Mouse (Mus musculus) stomach, postnatal 0 days (tissue): ENCODE measurements around the gene Foxa3. TPM values are rescaled to one million over a fixed set of nuclear protein-coding genes. Genes with fewer than 3 reads are reported as not detected.

Experiments used
- ATAC-seq: fragments of 200-750 bp; cut with Nextera tagmentation; 2 replicates; pipeline ENCODE4 v1.8.0; 2017; ENCODE audit not compliant: low FRiP score, low TSS enrichment
- DNase-seq: peaks from one replicate; pipeline ENCODE4 v3.0.0-alpha.2; 2016; ENCODE audit warnings: low spot score
- H3K27ac ChIP-seq: fragments of 300-500 bp; sonication (generic); replicated peaks from 2 replicates; pipeline ENCODE4 v1.5.1; 2014; ENCODE audit warnings: mild to moderate bottlenecking, control low read depth
- H3K27me3 ChIP-seq: fragments of 300-500 bp; sonication (generic); 2 replicates; pipeline ENCODE4 v1.6.1; 2014; ENCODE audit warnings: low read length; ENCODE audit not compliant: control insufficient read depth, insufficient read depth
- H3K36me3 ChIP-seq: fragments of 300-500 bp; sonication (generic); 2 replicates; pipeline ENCODE4 v1.6.1; 2014; ENCODE audit warnings: low read length, mixed read lengths; ENCODE audit not compliant: control insufficient read depth, insufficient read depth
- H3K4me1 ChIP-seq: fragments of 300-500 bp; sonication (generic); replicated peaks from 2 replicates; pipeline ENCODE4 v1.6.1; 2014; ENCODE audit warnings: antibody characterized with exemption; ENCODE audit not compliant: control insufficient read depth, insufficient read depth
- H3K4me2 ChIP-seq: fragments of 300-500 bp; sonication (generic); replicated peaks from 2 replicates; pipeline ENCODE4 v1.6.1; 2014; ENCODE audit warnings: low read depth, mild to moderate bottlenecking, control low read depth, moderate library complexity
- H3K4me3 ChIP-seq: fragments of 300-500 bp; sonication (generic); 2 replicates; pipeline ENCODE4 v1.5.1; 2014; ENCODE audit warnings: low read depth, low read length, control low read depth
- H3K9ac ChIP-seq: fragments of 300-500 bp; sonication (generic); 2 replicates; pipeline ENCODE4 v1.6.1; 2014; ENCODE audit warnings: mild to moderate bottlenecking, low read length, control low read depth, mixed read lengths
- H3K9me3 ChIP-seq: fragments of 300-500 bp; sonication (generic); 2 replicates; pipeline ENCODE4 v1.6.1; 2016; ENCODE audit warnings: low read length; ENCODE audit not compliant: control insufficient read depth
- CTCF ChIP-seq: IDR thresholded peaks from 2 replicates; pipeline ENCODE4 v1.5.1; 2016; ENCODE audit warnings: antibody characterized with exemption, low read depth, mild to moderate bottlenecking, moderate library complexity
- EP300 ChIP-seq: optimal IDR thresholded peaks from 2 replicates; pipeline ENCODE3; 2016; ENCODE audit warnings: antibody characterized with exemption
- WGBS: fragments of 180-500 bp; shearing (Covaris S2); extraction: QIAGEN DNeasy Blood & Tissue Kit; methylation state at CpG from one replicate; pipeline ENCODE4 v1.1.7; 2014; 5-methylcytosine and 5-hydroxymethylcytosine counted together
- polyA plus RNA-seq: library from polyadenylated mRNA; unstranded; fragments of >200 nt; fragmentation: Nextera tagmentation; extraction: Ambion mirVana; gene quantifications from 2 replicates; pipeline ENCODE4 v1.2.1, GENCODE M21; 2015

Foxa3 gene
- polyA plus RNA-seq, 1 experiment from 2014 or later, result 39.2 TPM

DNA sequence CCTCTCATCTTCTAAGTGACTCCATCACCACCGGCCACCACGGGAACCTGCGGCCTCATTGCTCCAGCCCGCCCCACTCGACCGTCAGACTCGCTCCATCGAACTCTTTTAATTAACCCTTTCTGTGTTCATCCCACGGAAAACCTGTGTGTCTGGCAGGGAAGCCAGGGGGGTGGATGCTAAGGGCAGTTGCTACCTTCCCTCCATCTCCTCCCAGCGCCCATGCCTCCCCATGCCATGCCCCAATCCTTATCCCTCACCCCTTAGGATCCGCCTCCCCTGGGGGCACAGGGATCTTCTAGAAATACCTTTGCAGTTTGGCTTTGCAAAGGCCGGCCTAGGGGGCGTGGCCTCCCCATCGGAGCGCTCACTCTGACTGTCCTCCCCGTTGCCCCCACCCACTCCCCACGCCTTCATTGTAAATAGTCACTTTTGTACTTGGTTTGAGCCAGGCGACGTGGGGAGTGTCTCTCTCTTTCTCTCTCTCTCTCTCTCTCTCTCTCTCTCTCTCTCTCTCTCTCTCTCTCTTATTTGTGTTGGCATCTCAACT lies 60.0 kb downstream of the Foxa3 start:
- ATAC-seq, result no peak
- H3K4me2 ChIP-seq, result no peak overlapping the region
- H3K27me3 ChIP-seq, result peaks cover 4% of the 10 kb centered on the region; the same call in 1 of the 2 replicates
- no peak overlapping the region for H3K27ac ChIP-seq
- 2% methylated on average over 19 of the region's 19 CpGs for WGBS
- H3K9ac ChIP-seq, result no peak overlapping the region
- H3K36me3 ChIP-seq, result no peaks in the 10 kb centered on the region
- DNase-seq, result no peak
- no peaks in the 10 kb centered on the region for H3K4me1 ChIP-seq
- H3K9me3 ChIP-seq, result no peaks in the 10 kb centered on the region
- no peak for TF ChIP-seq CTCF
- TF ChIP-seq EP300, result no peak
- H3K4me3 ChIP-seq, result no peak overlapping the region

Other genes starting within 250 kb of the Foxa3 start
- gene Psg19, start 225.0 kb downstream of the Foxa3 start, polyA plus RNA-seq, result not detected in 2 replicates
- 0.06 and 0.08 TPM in 2 replicates for gene Psg17, start 201.9 kb downstream of the Foxa3 start, polyA plus RNA-seq
- 1.3 and 1.4 TPM in 2 replicates for gene Mill2, start 183.6 kb downstream of the Foxa3 start, polyA plus RNA-seq
- gene Pglyrp1, start 152.2 kb downstream of the Foxa3 start, polyA plus RNA-seq, result 103 and 110 TPM in 2 replicates
- gene Ccdc61, start 113.1 kb downstream of the Foxa3 start, polyA plus RNA-seq, result 15.4 and 19.1 TPM in 2 replicates
- gene Nova2, start 97.7 kb downstream of the Foxa3 start, polyA plus RNA-seq, result 0.18 and 0.22 TPM in 2 replicates
- gene Nanos2, start 36.1 kb downstream of the Foxa3 start, polyA plus RNA-seq, result not detected in 2 replicates
- 1.3 and 1.4 TPM in 2 replicates for gene Mypop, start 32.3 kb downstream of the Foxa3 start, polyA plus RNA-seq
- gene Irf2bp1, start 19.5 kb downstream of the Foxa3 start, polyA plus RNA-seq, result 9.8 and 12.0 TPM in 2 replicates
- gene Sympk, start 839 bp upstream of the Foxa3 start, polyA plus RNA-seq, result 9.1 and 9.6 TPM in 2 replicates
- not detected in 2 replicates for gene Rsph6a, start 31.2 kb upstream of the Foxa3 start, polyA plus RNA-seq
- gene Dmwd, start 52.7 kb upstream of the Foxa3 start, polyA plus RNA-seq, result 4.5 and 7.0 TPM in 2 replicates
- 91.3 and 103 TPM in 2 replicates for gene Dmpk, start 60.3 kb upstream of the Foxa3 start, polyA plus RNA-seq
- gene Six5, start 71.1 kb upstream of the Foxa3 start, polyA plus RNA-seq, result 6.1 and 7.7 TPM in 2 replicates
- 0.72 and 0.76 TPM in 2 replicates for gene Gm4969, start 94.8 kb upstream of the Foxa3 start, polyA plus RNA-seq
- gene Fbxo46, start 96.3 kb upstream of the Foxa3 start, polyA plus RNA-seq, result 6.5 and 6.7 TPM in 2 replicates
- gene Qpctl, start 125.8 kb upstream of the Foxa3 start, polyA plus RNA-seq, result 11.3 and 11.8 TPM in 2 replicates
- 96.9 and 103 TPM in 2 replicates for gene Snrpd2, start 126.2 kb upstream of the Foxa3 start, polyA plus RNA-seq
- 0.22 and 0.27 TPM in 2 replicates for gene Gipr, start 142.6 kb upstream of the Foxa3 start, polyA plus RNA-seq
- gene Eml2, start 152.9 kb upstream of the Foxa3 start, polyA plus RNA-seq, result 8.4 and 8.8 TPM in 2 replicates
- 0.85 and 1.3 TPM in 2 replicates for gene Gpr4, start 189.0 kb upstream of the Foxa3 start, polyA plus RNA-seq
- gene Opa3, start 204.8 kb upstream of the Foxa3 start, polyA plus RNA-seq, result 20.3 and 20.7 TPM in 2 replicates
- 108 and 120 TPM in 2 replicates for gene Vasp, start 248.3 kb upstream of the Foxa3 start, polyA plus RNA-seq